Mouse (Mus musculus) 3T3-L1 (cell line): Measurements from ENCODE around the gene Pdzd3.

Source experiments
- DNase-seq: peaks from one replicate; pipeline ENCODE4 v3.0.0-alpha.2; 2015; ENCODE audit warnings: low read depth, low spot score

The Pdzd3 gene

GRCm38 (mm10) chr9:44250445-44250844 is 826 bp downstream of the Pdzd3 start:
- DNase-seq = no peak

DNA sequence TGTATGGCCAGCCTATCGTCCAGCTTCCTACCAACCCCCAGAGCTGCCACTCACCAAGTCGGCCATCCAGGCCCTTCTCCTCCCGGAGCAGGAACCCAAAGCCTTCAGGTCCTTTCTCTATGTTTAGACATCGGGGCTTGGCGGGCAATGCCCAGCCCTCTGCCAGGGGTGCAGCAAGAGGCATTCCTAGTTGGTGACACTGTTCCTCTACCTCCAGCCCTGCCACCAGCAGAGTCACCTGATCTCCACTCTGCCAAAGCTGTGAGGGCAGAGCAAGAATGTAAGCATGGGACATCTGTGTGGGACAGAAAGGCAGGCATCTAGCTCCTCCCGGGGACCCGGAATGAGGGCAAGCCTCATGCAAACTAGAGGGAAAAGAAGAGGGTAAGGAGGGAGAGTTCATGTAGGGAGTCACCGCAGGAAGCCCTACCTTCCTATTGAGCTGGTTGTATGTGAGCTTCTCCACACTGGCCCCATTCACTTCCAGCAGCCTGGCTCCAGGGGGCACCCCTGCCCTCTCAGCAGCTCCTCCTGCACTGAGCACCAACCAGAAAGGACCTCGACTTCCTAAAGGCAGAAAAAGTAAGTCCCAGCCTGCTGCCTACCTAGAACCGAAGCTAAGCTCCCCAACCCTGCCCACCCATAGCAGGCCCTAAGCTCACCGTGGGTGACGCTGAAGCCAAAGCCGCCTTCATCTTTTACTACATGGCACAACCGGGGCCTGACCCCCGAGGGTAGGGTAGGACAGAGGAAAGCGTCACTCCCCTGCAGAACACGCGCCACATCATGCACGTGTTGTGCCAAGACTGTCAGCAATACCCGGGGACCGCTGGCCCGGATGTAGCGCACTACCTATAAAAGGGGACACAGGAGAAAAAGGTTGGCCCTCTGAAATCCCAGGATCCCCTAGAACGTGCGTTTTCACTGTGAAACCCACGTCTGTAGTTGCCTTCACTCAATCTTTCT is 1.8 kb downstream of the Pdzd3 start:
- peak; percentile 49 for DNase-seq

DNA sequence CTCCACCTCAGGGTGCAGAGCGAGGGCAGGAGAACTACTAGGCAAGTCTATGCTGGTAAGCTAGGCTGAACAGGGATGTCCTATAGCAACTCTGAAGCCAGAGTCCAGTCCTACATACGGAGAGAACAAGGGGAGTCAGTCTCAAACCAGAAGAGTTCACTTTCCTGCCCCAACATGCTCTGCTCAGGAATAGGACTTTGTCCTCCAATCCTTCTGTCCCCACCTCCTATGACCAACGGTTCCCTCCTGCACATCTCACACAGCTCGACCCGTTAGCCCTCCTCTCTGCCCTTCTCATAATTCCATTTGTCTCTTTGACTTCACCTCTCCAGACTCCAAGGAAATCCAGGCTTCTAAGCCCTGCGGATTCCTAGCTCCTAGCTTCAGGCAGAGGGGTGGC is 3.4 kb downstream of the Pdzd3 start:
- no peak for DNase-seq

- DNase-seq = no peak
These were observed 7.7 kb downstream of the Pdzd3 start for GRCm38 (mm10) chr9:44243621-44244020.

GRCm38 (mm10) chr9:44241418-44241817 is 9.9 kb downstream of the Pdzd3 start:
- no peak for DNase-seq

DNA sequence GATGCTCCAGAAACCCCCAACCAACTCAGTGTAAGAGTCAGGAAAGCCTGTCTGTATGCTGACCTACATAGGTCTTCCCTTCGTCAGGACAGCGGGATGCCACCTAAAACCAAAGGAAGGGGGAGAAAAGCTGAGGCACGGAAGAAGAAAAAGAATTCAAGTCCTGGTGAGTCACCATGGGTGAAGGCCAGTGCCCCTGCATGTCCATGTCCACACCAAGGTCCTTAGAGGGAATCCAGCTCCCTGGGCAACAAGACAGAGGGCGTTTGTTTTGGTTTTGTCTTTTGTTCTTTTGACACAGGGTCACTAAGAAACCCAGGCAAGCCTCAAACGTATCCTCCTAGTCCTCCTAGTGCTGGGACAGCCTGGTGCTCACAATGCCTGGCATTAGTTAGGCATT is 10.4 kb downstream of the Pdzd3 start:
- no peak for DNase-seq

- no peak for DNase-seq
These were observed 10.9 kb downstream of the Pdzd3 start, which contains the start of gene Ccdc153 for GRCm38 (mm10) chr9:44240399-44240798. Ccdc153 (plus strand) TSS chr9:44240676.

DNA sequence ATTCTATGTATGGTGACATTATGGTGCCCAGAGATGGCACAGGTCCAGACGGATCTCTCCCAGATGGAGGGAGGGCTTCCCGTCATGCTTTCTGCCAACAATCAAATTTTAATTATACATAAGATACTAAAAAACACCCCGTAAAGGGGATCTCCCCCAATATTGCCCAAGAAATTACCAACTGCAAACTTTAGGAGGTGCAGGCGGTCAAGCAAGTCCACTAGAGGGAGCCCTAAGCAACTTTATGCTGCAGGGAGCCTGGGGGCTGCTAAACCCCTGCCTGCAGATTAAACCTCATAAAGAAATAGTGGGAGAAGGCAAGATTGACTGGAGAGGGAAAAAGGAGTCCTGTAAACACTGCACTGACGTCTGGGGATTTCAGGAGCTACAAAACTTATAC is 11.8 kb downstream of the Pdzd3 start:
- peak; percentile 73 for DNase-seq

GRCm38 (mm10) chr9:44238501-44239190 is 12.6 kb downstream of the Pdzd3 start:
- no peak for DNase-seq

DNA sequence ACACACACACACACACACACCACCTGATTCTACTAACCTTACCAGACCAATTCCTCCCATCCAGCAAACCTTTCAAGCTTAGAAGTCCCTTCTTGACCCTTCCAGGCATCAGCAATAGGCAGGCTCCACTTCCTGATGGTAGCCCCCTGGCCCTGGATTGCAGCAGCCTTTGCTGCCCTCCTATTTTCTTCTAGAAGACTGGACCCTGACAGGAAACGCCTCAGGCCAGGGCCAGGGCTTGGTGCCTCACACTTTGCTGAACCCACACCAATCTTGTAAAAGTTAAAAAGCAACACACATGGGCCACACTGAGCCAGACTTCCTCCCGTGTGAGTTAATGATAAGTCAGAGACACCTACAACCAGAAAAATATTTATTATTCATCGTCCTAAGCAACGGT is 14.1 kb downstream of the Pdzd3 start:
- no peak for DNase-seq

DNA sequence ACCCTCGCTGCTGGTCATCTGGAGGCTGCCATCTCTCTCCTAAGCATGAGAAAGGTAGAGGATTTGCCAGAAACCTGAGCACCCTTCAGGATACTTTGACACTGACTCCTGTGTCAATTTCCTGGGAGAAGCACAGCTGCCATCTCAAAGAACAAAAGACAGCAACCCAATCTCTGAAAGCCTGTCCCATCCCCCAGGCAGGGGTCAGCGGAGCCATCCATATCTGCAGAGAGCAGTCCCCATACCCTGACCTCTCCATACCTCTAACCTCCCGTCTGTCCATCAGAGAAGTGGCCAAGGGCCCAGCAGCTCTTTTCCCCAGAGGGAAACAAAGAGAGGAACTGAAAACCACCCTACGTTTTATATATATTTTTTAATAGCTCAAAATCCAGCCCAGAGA is 14.7 kb downstream of the Pdzd3 start:
- DNase-seq = no peak

DNA sequence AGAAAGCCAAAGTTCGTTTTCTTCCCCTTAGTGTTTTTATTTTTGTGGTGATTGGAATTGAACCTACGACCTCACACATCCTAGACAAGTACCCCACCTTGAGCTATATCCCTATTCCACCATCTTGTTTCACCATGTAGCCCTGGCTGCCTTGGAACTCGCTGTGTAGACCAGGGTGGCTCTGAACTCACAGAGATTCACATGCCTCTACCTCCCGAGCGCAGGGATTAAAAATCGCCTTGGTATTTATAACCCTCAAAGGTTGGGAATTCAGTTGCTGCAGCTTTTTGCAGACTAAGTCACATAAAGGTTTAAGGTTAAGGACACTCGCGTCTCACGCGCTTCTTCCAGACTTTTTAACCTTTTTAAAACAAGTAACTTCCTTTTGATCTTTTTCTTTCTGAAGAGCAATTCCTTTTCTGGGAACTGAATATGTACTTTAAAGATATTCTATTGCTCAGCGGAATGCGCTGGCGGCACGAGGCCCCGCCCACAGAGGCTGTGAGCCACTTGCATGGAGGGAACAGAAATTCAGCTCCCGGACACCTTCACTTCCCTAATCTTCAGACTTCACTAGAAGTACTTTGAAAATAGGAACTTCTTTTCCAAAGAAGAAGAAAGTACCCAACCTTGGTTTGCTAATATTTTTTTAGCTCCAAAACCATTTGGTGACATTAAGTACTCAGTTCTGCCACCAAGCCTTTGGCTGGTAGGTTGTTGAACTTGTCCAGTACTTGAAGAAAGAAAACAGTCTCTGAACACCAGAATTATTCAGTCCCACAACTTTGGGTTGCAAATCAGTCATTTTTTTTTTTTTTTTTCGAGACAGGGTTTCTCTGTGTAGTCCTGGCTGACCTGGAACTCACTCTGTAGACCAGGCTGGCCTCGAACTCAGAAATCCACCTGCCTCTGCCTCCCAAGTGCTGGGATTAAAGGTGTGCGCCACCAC is 16.5 kb downstream of the Pdzd3 start:
- peak; percentile 38 for DNase-seq

GRCm38 (mm10) chr9:44233802-44234478 is 17.3 kb downstream of the Pdzd3 start, which contains the start of gene Cbl:
Cbl (minus strand) TSS chr9:44234049.
- DNase-seq = peak; percentile 98

- DNase-seq = peak; percentile 47
These were observed 18.1 kb downstream of the Pdzd3 start for GRCm38 (mm10) chr9:44233021-44233801.

- no peak for DNase-seq
These were observed 19.7 kb downstream of the Pdzd3 start for GRCm38 (mm10) chr9:44231609-44232008.

GRCm38 (mm10) chr9:44225993-44226392 is 25.3 kb downstream of the Pdzd3 start:
- DNase-seq = no peak

GRCm38 (mm10) chr9:44213538-44213937 is 37.7 kb downstream of the Pdzd3 start:
- no peak for DNase-seq

DNA sequence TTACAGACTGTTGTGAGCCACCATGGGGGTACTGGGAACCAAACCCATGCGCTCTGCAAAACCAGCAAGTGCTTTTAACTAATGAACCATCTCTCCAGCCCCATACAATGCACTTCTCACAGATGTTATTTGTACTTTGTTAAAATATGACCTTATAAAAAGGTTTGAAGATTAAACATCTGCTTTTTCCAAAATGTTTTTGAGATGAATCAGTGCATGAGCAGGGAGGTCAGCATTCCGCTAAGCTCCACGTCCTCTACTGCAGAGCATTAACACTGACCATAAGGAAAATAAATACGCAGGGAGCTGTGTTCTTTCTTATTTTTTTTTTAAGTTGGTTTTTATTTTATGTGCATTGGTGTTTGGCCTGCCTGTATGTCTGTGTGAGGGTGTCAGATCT is 38.9 kb downstream of the Pdzd3 start:
- peak; percentile 58 for DNase-seq

DNA sequence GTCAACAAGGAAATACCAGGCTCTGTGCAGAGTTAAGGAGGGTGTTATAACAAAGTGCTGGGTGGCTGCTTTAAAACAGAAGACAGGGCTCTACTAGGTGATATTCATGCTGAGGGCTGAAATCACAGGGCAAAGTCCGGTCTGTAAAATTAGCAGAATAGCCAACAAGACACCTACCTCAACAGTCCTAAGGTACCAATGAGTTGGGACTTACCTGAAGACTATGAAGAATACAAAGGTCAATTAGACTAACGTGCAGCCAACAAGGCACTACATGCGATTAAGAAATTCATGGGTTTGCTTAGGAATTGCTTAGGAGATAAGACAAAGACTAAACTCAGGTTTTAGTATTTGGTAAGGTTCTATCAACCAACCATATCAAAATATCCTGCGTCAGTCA is 41.9 kb downstream of the Pdzd3 start:
- no peak for DNase-seq

GRCm38 (mm10) chr9:44207840-44208239 is 43.4 kb downstream of the Pdzd3 start:
- no peak for DNase-seq
